Mouse (Mus musculus): ENCODE results near the gene Sec61b.

GRCm38 (mm10) chr4:47467196-47467595, 7.3 kb upstream of the Sec61b start:
- TF ChIP-seq CTCF (IDR thresholded peaks at IDR 0.05; ENCODE audit: low read depth, low read length) (no peak), POLR2A (IDR thresholded peaks at IDR 0.05; ENCODE audit: insufficient read depth, low read length) (no peak)

Data from ES-Bruce4 (cell line).